Mouse (Mus musculus): ENCODE measurements around the gene Gm20821.
"Not testable (repeated sequence)": the region's sequence is repeated elsewhere in the genome, so short reads cannot be mapped to it uniquely, and the experiment has no call there.

Gene Gm20821

GRCm38 (mm10) chrY:9781504-9781903, at the start of gene Gm20821:
TSS of gene Gm20821 (plus strand) at chrY:9781804.
- not testable (repeated sequence) for DNase-seq (ENCODE audit: low spot score in 2 of 2)
